Mouse (Mus musculus) stomach, postnatal 0 days (tissue): ENCODE results near the gene Tmem161a.

Experiments
- CTCF ChIP-seq: IDR thresholded peaks from 2 replicates; pipeline ENCODE4 v1.5.1; 2016; ENCODE audit warnings: antibody characterized with exemption, low read depth, mild to moderate bottlenecking, moderate library complexity
- EP300 ChIP-seq: optimal IDR thresholded peaks from 2 replicates; pipeline ENCODE3; 2016; ENCODE audit warnings: antibody characterized with exemption

DNA sequence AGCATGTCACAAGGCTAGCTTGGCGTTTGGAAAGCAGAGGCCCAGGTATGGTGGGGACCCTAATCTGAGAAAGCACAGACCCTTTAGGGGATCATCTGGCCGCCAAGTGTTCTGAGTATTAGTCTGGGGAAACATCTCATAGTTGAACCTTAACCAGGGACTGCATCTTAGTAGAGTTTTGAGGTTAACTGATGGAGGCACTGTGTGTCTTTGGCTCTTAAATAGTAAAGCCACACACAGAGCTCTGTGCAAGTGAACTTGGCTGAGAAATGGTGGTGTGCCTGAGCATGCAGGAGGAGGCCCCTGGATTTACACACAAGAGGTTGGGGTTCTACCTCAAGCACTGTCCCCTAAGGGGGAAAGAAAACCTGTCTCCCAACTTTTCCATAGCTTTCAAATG lies 6.1 kb downstream of the Tmem161a start:
- TF ChIP-seq CTCF, result no peak
- no peak for TF ChIP-seq EP300
